In genomic region chr10:116177390-116178179, GRCm38 (mm10) we compare ENCODE assay signal across 8 mouse cellular contexts.
DNase-seq lines count a peak whose midpoint lies in the region; ATAC-seq lines count a peak whose summit lies in the region.

No protein-coding gene starts in this region.

- no peaks in the 10 kb centered on the region for H3K27me3 ChIP-seq in heart, embryonic 15.5 days
- 0 out of 2 replicates have a peak, but pooled peaks cover 3% of the 10 kb centered on the region for H3K27me3 ChIP-seq in embryonic facial prominence, embryonic 10.5 days (replicated peaks; ENCODE audit: low read depth, poor library complexity, severe bottlenecking)
- no peaks in the 10 kb centered on the region for H3K27me3 ChIP-seq in intestine, embryonic 16.5 days (replicated peaks; ENCODE audit: control insufficient read depth, insufficient read depth, low read length)

- DNase-seq in heart, adult 8-10 months (ENCODE audit: low spot score) = no peak
- DNase-seq in embryonic facial prominence, embryonic 10.5 days (ENCODE audit: low spot score) = no peak
- DNase-seq in left cerebral cortex, postnatal 14 days (ENCODE audit: low spot score in 2 of 2) = no peak
- DNase-seq in frontal cortex, postnatal 14 days (ENCODE audit: low spot score in 2 of 2) = no peak
- DNase-seq in gastrocnemius, adult 8-10 months (ENCODE audit: low spot score in 2 of 2) = no peak

- 11% methylated on average over 21 of the region's 21 CpGs for WGBS in heart, embryonic 15.5 days
- WGBS in embryonic facial prominence, embryonic 10.5 days = 57% methylated on average over 21 of the region's 21 CpGs
- 19% methylated on average over 21 of the region's 21 CpGs for WGBS in intestine, embryonic 16.5 days

- peak overlapping the region; percentile 65 for H3K4me2 ChIP-seq in heart, embryonic 15.5 days
- peak overlapping the region; percentile 65 for H3K4me2 ChIP-seq in intestine, embryonic 16.5 days (ENCODE audit: low read depth, low read length)

- H3K9me3 ChIP-seq in heart, embryonic 15.5 days (replicated peaks) = no peaks in the 10 kb centered on the region
- H3K9me3 ChIP-seq in embryonic facial prominence, embryonic 10.5 days = no peaks in the 10 kb centered on the region
- H3K9me3 ChIP-seq in intestine, embryonic 16.5 days (ENCODE audit: control insufficient read depth, low read length) = no peaks in the 10 kb centered on the region

- peak overlapping the region; percentile 44 for H3K4me3 ChIP-seq in heart, embryonic 15.5 days
- peak overlapping the region; percentile 21; the same call in 1 of the 2 replicates for H3K4me3 ChIP-seq in embryonic facial prominence, embryonic 10.5 days
- H3K4me3 ChIP-seq in intestine, embryonic 16.5 days (ENCODE audit: low read length) = peak overlapping the region; percentile 40

- H3K9ac ChIP-seq in heart, embryonic 15.5 days = no peak overlapping the region; the same call in 1 of the 2 replicates
- H3K9ac ChIP-seq in intestine, embryonic 16.5 days (ENCODE audit: low read depth, low read length) = no peak overlapping the region; the same call in 1 of the 2 replicates

- intact Hi-C loops in left cerebral cortex, postnatal 14 days (cut with DNase I) = no loop called here

- 0 out of 2 replicates have a peak, but pooled peaks cover 3% of the 10 kb centered on the region for H3K4me1 ChIP-seq in heart, embryonic 15.5 days (replicated peaks)
- H3K4me1 ChIP-seq in embryonic facial prominence, embryonic 10.5 days = peaks cover 8% of the 10 kb centered on the region
- H3K4me1 ChIP-seq in intestine, embryonic 16.5 days (ENCODE audit: control insufficient read depth, insufficient read depth, low read length) = peaks cover 5% of the 10 kb centered on the region; the same call in 1 of the 2 replicates

- H3K27ac ChIP-seq in heart, embryonic 15.5 days = no peak overlapping the region
- H3K27ac ChIP-seq in embryonic facial prominence, embryonic 10.5 days (replicated peaks) = no peak overlapping the region
- H3K27ac ChIP-seq in intestine, embryonic 16.5 days (ENCODE audit: low read length) = 0 out of 2 replicates have a peak overlapping the region, but pooled peaks have one; percentile 5

- no peaks in the 10 kb centered on the region for H3K36me3 ChIP-seq in heart, embryonic 15.5 days
- H3K36me3 ChIP-seq in embryonic facial prominence, embryonic 10.5 days (replicated peaks) = no peaks in the 10 kb centered on the region
- H3K36me3 ChIP-seq in intestine, embryonic 16.5 days (ENCODE audit: control insufficient read depth, insufficient read depth, low read length) = no peaks in the 10 kb centered on the region

- no peak for ATAC-seq in heart, embryonic 15.5 days (replicated peaks; ENCODE audit: insufficient number of reproducible peaks, insufficient read depth, low FRiP score, low read depth)
- ATAC-seq in intestine, embryonic 16.5 days = peak; percentile 80
- ATAC-seq in monocyte, adult 5-6 weeks (replicated peaks; ENCODE audit: insufficient number of reproducible peaks, low FRiP score, low TSS enrichment, poor library complexity, severe bottlenecking) = 0 out of 2 replicates have a peak, but pooled peaks have one; percentile 35
